Mouse (Mus musculus) hindbrain, embryonic 11.5 days (tissue): Measurements from ENCODE around the gene Itprid1. TPM values are rescaled to one million over a fixed set of nuclear protein-coding genes. Genes with fewer than 3 reads are reported as not detected.

ENCODE experiments used
- ATAC-seq: fragments of 200-750 bp; cut with Nextera tagmentation; 2 replicates; pipeline ENCODE4 v1.8.0; 2017; ENCODE audit warnings: mild to moderate bottlenecking, moderate TSS enrichment, moderate library complexity; ENCODE audit not compliant: low FRiP score
- DNase-seq: peaks from one replicate; pipeline ENCODE4 v3.0.0-alpha.2; 2015; ENCODE audit warnings: low spot score
- H3K27ac ChIP-seq: fragments of 300-500 bp; sonication (generic); 2 replicates; pipeline ENCODE4 v1.5.1; 2014; ENCODE audit warnings: mild to moderate bottlenecking, low read depth, low read length
- H3K27me3 ChIP-seq: fragments of 300-500 bp; sonication (generic); 2 replicates; pipeline ENCODE4 v1.6.1; 2014; ENCODE audit warnings: mild to moderate bottlenecking, low read length, moderate library complexity, mixed read lengths; ENCODE audit not compliant: control insufficient read depth, insufficient read depth
- H3K36me3 ChIP-seq: fragments of 300-500 bp; sonication (generic); 2 replicates; pipeline ENCODE4 v1.6.1; 2014; ENCODE audit warnings: mild to moderate bottlenecking, low read length, moderate library complexity, mixed read lengths; ENCODE audit not compliant: control insufficient read depth, insufficient read depth
- H3K4me1 ChIP-seq: fragments of 300-500 bp; sonication (generic); replicated peaks from 2 replicates; pipeline ENCODE4 v1.6.1; 2014; ENCODE audit warnings: low read length, mixed read lengths; ENCODE audit not compliant: control insufficient read depth, insufficient read depth
- H3K4me2 ChIP-seq: fragments of 300-500 bp; sonication (generic); replicated peaks from 2 replicates; pipeline ENCODE4 v1.6.1; 2014; ENCODE audit warnings: mild to moderate bottlenecking, low read depth, low read length
- H3K4me3 ChIP-seq: fragments of 300-500 bp; sonication (generic); 2 replicates; pipeline ENCODE4 v1.5.1; 2014; ENCODE audit warnings: low read depth, low read length
- H3K9ac ChIP-seq: fragments of 300-500 bp; sonication (generic); 2 replicates; pipeline ENCODE4 v1.6.1; 2014; ENCODE audit warnings: low read depth, low read length
- H3K9me3 ChIP-seq: fragments of 300-500 bp; sonication (generic); 2 replicates; pipeline ENCODE4 v1.6.1; 2016; ENCODE audit warnings: low read length; ENCODE audit not compliant: control insufficient read depth
- WGBS: fragments of 180-500 bp; shearing (Covaris S2); extraction: QIAGEN DNeasy Blood & Tissue Kit; methylation state at CpG from one replicate; pipeline ENCODE4 v1.1.7; 2014; 5-methylcytosine and 5-hydroxymethylcytosine counted together
- polyA plus RNA-seq: library from polyadenylated mRNA; unstranded; fragments of >200 nt; fragmentation: Nextera tagmentation; extraction: Ambion mirVana; gene quantifications from 2 replicates; pipeline ENCODE4 v1.2.1, GENCODE M21; 2014

Gene Itprid1
- polyA plus RNA-seq, 1 experiment from 2014 or later, result 0.06 TPM

DNA sequence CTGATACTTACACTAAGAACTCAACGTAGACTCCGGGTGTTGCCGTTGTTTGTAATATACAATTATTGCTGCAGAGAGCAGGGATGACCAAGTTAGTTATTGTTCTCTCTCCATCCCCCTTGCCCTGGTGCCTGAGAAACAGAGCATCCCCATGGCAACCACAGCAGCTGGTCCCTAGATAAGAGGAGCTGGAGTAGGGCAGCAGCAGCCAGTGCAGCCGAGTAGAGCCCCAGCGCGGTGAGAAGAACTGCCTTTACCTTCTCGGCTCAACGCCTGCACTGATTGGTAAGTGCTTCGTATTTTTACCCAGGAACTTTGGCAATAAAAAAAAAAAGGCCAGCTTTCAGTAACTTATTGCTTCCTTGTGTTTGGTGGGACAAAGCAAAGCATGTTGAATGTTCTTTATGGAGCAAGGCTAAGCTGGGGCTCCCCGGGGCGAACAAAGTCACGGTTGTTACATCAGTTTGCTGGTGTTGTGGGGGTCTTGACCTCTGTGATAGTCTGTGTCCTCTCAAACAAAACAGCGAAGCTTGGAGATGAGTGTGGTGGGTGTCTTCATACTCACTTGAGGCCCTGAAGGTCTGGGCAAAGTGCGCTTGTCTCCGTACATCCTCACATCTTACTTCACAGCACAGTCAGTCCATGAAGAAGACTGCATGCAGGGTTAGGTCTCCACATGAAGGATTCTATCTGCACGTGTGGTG lies 180.7 kb downstream of the Itprid1 start, which contains the start of gene Ppp1r17:
TSS of gene Ppp1r17 (plus strand) at position 207 of the 704 bp plus-strand sequence.
- WGBS, result 43% methylated on average over 16 of the region's 16 CpGs

DNA sequence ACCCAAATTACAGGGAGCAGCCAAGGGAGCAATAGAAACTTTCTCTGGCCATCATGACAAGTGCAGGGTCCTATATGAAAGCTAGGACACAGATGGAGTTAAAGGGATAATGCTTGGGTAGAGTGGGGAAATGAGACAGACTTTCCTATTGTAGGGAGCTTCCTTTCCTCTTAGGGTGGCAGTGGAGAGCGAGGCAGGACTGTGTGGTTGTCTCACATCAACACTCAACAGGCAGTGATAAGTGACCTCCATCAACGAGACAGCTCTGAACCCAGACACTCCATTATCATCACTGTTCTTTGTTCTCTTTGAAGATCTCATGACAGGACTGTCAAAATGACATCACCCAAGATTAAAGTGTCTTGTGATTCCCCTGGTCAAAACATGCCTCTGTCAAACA lies 182.9 kb downstream of the Itprid1 start:
- Histone ChIP-seq H3K9ac (no peak overlapping the region), H3K4me3 (no peak overlapping the region), H3K27ac (no peak overlapping the region), H3K27me3 (no peaks in the 10 kb centered on the region), H3K4me1 (peaks cover 2% of the 10 kb centered on the region; the same call in 1 of the 2 replicates), H3K36me3 (no peaks in the 10 kb centered on the region), H3K4me2 (no peak overlapping the region), H3K9me3 (no peaks in the 10 kb centered on the region)
- ATAC-seq (no peak), DNase-seq (no peak)
- 44% methylated on average over 2 of the region's 2 CpGs for WGBS

More for the DNA sequence above, 180.7 kb downstream of the Itprid1 start, which contains the start of gene Ppp1r17:
- Histone ChIP-seq H3K27ac (no peak within 1 kb of the TSS), H3K27me3 (no peaks in the 10 kb centered on the region), H3K9ac (0 out of 2 replicates have a peak within 1 kb of the TSS, but pooled peaks have one; percentile 0), H3K9me3 (no peaks in the 10 kb centered on the region), H3K4me2 (peak within 1 kb of the TSS; percentile 22), H3K36me3 (no peaks in the 10 kb centered on the region), H3K4me3 (0 out of 2 replicates have a peak within 1 kb of the TSS, but pooled peaks have one; percentile 10), H3K4me1 (peaks cover 2% of the 10 kb centered on the region; the same call in 1 of the 2 replicates)
- peak; percentile 77 for DNase-seq
- peak; percentile 93 for ATAC-seq

DNA sequence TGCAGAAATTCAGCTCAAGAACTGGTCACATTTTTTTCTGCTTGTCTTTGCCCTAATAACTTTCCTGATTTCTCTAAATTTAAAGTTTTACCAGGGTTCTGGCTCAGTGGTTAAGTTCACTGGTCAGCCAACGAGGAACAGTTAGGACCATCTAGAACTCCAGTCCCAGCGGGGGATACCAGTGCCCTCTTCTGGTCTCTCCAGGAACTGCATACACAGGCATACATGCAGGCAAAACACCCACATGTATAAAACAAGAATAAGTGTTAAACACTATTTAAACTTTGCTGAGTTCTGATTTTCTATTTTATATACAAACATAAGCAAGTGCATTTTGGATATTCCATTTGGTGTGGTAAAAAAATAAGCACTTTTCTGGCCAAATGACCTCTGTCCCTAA lies 188.8 kb downstream of the Itprid1 start:
- H3K36me3 ChIP-seq, result no peaks in the 10 kb centered on the region
- ATAC-seq (no peak), DNase-seq (no peak)
- no peaks in the 10 kb centered on the region for H3K27me3 ChIP-seq
- H3K4me1 ChIP-seq, result no peaks in the 10 kb centered on the region
- no peak overlapping the region for H3K27ac ChIP-seq
- H3K9ac ChIP-seq, result no peak overlapping the region
- H3K4me3 ChIP-seq, result no peak overlapping the region
- no peaks in the 10 kb centered on the region for H3K9me3 ChIP-seq
- 77% methylated on average over 2 of the region's 2 CpGs for WGBS
- H3K4me2 ChIP-seq, result no peak overlapping the region

DNA sequence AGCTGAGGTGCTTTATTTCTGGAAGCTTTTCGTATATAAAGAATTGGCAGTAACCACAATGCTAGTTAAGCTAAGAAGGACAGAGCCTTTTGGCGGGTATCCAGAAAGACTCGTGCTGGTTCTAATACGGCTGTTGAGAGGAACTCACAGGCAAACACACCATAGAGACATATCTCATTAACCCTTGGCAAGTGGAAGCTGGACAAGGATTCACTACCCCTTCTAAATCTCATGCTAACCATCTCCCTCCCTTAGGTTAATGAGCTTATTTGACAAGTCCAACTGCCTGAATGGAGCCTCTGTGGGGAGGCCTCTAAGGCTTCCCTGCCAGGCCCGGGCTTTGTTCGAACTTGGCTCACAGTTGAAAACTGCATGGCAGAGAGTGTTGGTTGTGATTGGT lies 190.6 kb downstream of the Itprid1 start:
- ATAC-seq (no peak), DNase-seq (no peak)
- no peak overlapping the region for H3K9ac ChIP-seq
- no peaks in the 10 kb centered on the region for H3K4me1 ChIP-seq
- no peak overlapping the region for H3K4me3 ChIP-seq
- no peak overlapping the region for H3K4me2 ChIP-seq
- no peak overlapping the region for H3K27ac ChIP-seq
- WGBS, result 85% methylated on average over 6 of the region's 6 CpGs
- no peaks in the 10 kb centered on the region for H3K27me3 ChIP-seq
- no peaks in the 10 kb centered on the region for H3K36me3 ChIP-seq
- H3K9me3 ChIP-seq, result no peaks in the 10 kb centered on the region

DNA sequence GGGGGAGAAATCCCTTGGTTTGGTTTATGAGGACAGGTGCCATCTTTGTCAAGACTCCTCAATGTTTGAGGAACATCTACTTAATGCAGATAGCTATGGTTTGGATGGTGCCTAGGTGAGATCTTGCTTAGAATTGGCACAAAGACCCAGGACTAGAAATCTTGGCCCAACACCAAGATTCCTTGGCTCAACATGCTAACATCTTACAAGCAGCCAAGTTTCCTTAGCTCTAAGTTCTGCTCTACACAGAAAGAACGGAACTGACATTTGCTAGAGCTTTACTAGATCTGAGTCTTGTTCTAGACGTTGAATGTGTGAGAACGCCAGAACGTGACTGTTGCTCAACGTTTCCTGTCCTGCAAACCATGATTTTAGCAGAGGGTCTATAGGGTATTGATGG lies 191.3 kb downstream of the Itprid1 start:
- DNase-seq (no peak), ATAC-seq (no peak)
- H3K27me3 ChIP-seq, result no peaks in the 10 kb centered on the region
- WGBS, result 93% methylated on average over 5 of the region's 5 CpGs
- no peak overlapping the region for H3K27ac ChIP-seq
- H3K9ac ChIP-seq, result no peak overlapping the region
- no peaks in the 10 kb centered on the region for H3K9me3 ChIP-seq
- no peaks in the 10 kb centered on the region for H3K36me3 ChIP-seq
- no peak overlapping the region for H3K4me3 ChIP-seq
- no peaks in the 10 kb centered on the region for H3K4me1 ChIP-seq
- H3K4me2 ChIP-seq, result no peak overlapping the region

Other genes with a start within 250 kb of the Itprid1 start
- gene Neurod6, start 155.6 kb upstream of the Itprid1 start, polyA plus RNA-seq, result 0.36 and 0.86 TPM in 2 replicates
- 26.5 and 33.2 TPM in 2 replicates for gene Ppp1r17, start 180.6 kb downstream of the Itprid1 start, polyA plus RNA-seq